Comparison of ENCODE assay signal across 11 mouse cellular contexts in the genomic region with DNA sequence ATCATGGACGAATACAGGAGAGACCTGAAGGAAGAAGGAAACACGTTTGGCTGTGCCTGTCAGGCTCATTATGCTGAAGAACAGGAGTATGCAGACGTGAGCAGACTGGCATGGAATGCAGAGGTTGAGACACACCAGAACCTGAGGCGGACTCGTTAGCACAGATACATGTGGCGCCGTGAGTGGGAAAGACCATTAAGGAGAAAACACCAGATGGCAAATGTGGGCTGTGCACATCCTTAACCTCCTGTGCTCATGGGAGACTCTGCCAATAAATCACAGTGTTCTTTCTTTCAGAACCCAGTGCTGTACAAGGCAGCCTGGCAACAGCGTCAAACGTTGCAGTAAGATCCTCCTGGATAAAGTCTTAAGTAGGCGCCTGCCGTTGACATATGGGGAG. TPM values are rescaled to one million over a fixed set of nuclear protein-coding genes. Genes with fewer than 3 reads are reported as not detected.
DNase-seq lines count a peak whose midpoint lies in the region; ATAC-seq lines count a peak whose summit lies in the region.
"Had no signal": no experiment of that assay in that cellular context is flagged by ENCODE, and none has a peak within 500 bp of the region (broad histone marks: within the 10 kb centered on the region; RNA-seq: fewer than 3 reads in every experiment).

No protein-coding gene starts in this region.

- no peaks in the 10 kb centered on the region; the same call in 1 of the 2 replicates for H3K4me1 ChIP-seq in limb, embryonic 11.5 days (ENCODE audit: control insufficient read depth, insufficient read depth, low read length)
- peaks cover 6% of the 10 kb centered on the region for H3K4me1 ChIP-seq in limb, embryonic 10.5 days
- H3K4me1 ChIP-seq: kidney, embryonic 15.5 days had no signal

- ATAC-seq in limb, embryonic 11.5 days (ENCODE audit: insufficient number of reproducible peaks, low FRiP score, low TSS enrichment, low read depth) = no peak; the same call in 1 of the 2 replicates
- no peak for ATAC-seq in megakaryocyte progenitor cell, adult 5-6 weeks (replicated peaks; ENCODE audit: poor library complexity)

- H3K27me3 ChIP-seq in limb, embryonic 11.5 days (ENCODE audit: control insufficient read depth, insufficient read depth, low read length) = no peaks in the 10 kb centered on the region
- H3K27me3 ChIP-seq in limb, embryonic 10.5 days (ENCODE audit: low read depth, poor library complexity, severe bottlenecking) = no peaks in the 10 kb centered on the region
- H3K27me3 ChIP-seq: kidney, embryonic 15.5 days had no signal

- no peak overlapping the region for H3K9ac ChIP-seq in limb, embryonic 11.5 days (ENCODE audit: low read length)
- H3K9ac ChIP-seq: kidney, embryonic 15.5 days had no signal

- DNase-seq in limb, embryonic 11.5 days (ENCODE audit: low spot score) = peak; percentile 23
- DNase-seq in limb, embryonic 10.5 days (ENCODE audit: low spot score) = no peak
- DNase-seq in embryo, embryonic 9.5 days (ENCODE audit: extremely low spot score) = peak; percentile 2
- peak; percentile 14 to 31 for DNase-seq in layer of hippocampus, postnatal 25 days (ENCODE audit: extremely low spot score in 1 of 2, low spot score in 1 of 2)
- peak; percentile 42 for DNase-seq in right cerebral cortex, postnatal 25 days
- no peak for DNase-seq in kidney, adult 9 months
- no peak for DNase-seq in kidney, postnatal 36 days

- H3K27ac ChIP-seq in limb, embryonic 11.5 days (replicated peaks; ENCODE audit: low read depth, low read length) = no peak overlapping the region
- no peak overlapping the region for H3K27ac ChIP-seq in limb, embryonic 10.5 days
- H3K27ac ChIP-seq: kidney, embryonic 15.5 days had no signal

- no peak overlapping the region for H3K4me2 ChIP-seq in limb, embryonic 11.5 days (ENCODE audit: low read depth, severe bottlenecking)
- H3K4me2 ChIP-seq: kidney, embryonic 15.5 days had no signal

- no peaks in the 10 kb centered on the region for H3K9me3 ChIP-seq in limb, embryonic 11.5 days (ENCODE audit: control insufficient read depth, low read length)
- H3K9me3 ChIP-seq in limb, embryonic 10.5 days (replicated peaks) = no peaks in the 10 kb centered on the region
- H3K9me3 ChIP-seq: kidney, embryonic 15.5 days had no signal

- no peaks in the 10 kb centered on the region for H3K36me3 ChIP-seq in limb, embryonic 11.5 days (ENCODE audit: control insufficient read depth, insufficient read depth, low read length)
- H3K36me3 ChIP-seq in limb, embryonic 10.5 days = no peaks in the 10 kb centered on the region
- H3K36me3 ChIP-seq: kidney, embryonic 15.5 days had no signal

- 43% methylated on average over 11 of the region's 11 CpGs for WGBS in limb, embryonic 11.5 days
- 50% methylated on average over 11 of the region's 11 CpGs for WGBS in limb, embryonic 10.5 days

- no peak overlapping the region for H3K4me3 ChIP-seq in limb, embryonic 11.5 days (ENCODE audit: low read depth, low read length)
- no peak overlapping the region for H3K4me3 ChIP-seq in limb, embryonic 10.5 days
- H3K4me3 ChIP-seq: kidney, embryonic 15.5 days had no signal

RNA-seq across cellular contexts. Expression of a gene that starts 20.7 kb away (rescaled TPM):
- polyA plus RNA-seq in limb, embryonic 11.5 days (2014; fragmentation: Nextera tagmentation; extraction: Ambion mirVana) = not detected in 2 replicates
- polyA plus RNA-seq in limb, embryonic 10.5 days (2016; fragmentation: Nextera tagmentation; extraction: Ambion mirVana) = not detected in 2 replicates
- total RNA-seq in layer of hippocampus, postnatal 25 days (2021) = not detected
- total RNA-seq in megakaryocyte progenitor cell, adult 5-6 weeks (2015) = not detected in 2 replicates
- not detected in 2 replicates for total RNA-seq in megakaryocyte progenitor cell, adult 5-6 weeks (2017)
- polyA plus RNA-seq: kidney, embryonic 15.5 days; lung, embryonic 16.5 days; small intestine, adult 2 months had no signal

Comparison
In these comparisons a context has a peak if more than half of its experiments do, and no peak if none do; other contexts are left out.
1. DNase-seq: peak in limb, embryonic 11.5 days (single experiment), embryo, embryonic 9.5 days (single experiment), layer of hippocampus, postnatal 25 days (2 of 2) and right cerebral cortex, postnatal 25 days (single experiment); none in limb, embryonic 10.5 days (single experiment), kidney, adult 9 months (single experiment) and kidney, postnatal 36 days (0 of 2).